Mouse (Mus musculus) brain, embryonic 14.5 days (tissue): Measurements from ENCODE around the gene Rnf20.

Experiments used
- CTCF ChIP-seq: fragments of 200-500 bp; IDR thresholded peaks from 2 replicates; pipeline ENCODE4 v1.5.1; 2012; ENCODE audit warnings: inconsistent platforms, mild to moderate bottlenecking, moderate library complexity, borderline replicate concordance; ENCODE audit not compliant: insufficient read depth, insufficient read length; ENCODE audit errors: extremely low read depth
- POLR2A ChIP-seq: fragments of 200-500 bp; IDR thresholded peaks from 2 replicates; pipeline ENCODE4 v1.6.1; 2012; ENCODE audit warnings: mild to moderate bottlenecking, inconsistent platforms, borderline replicate concordance; ENCODE audit not compliant: poor library complexity, insufficient read depth, insufficient read length, severe bottlenecking; ENCODE audit errors: extremely low read depth

GRCm38 (mm10) chr4:49637821-49638220 lies 6.0 kb downstream of the Rnf20 start:
- TF ChIP-seq CTCF: no peak
- TF ChIP-seq POLR2A: no peak
